Mouse (Mus musculus): ENCODE data around the gene Auts2.
A peak's percentile ranks its signal among the peaks of the same experiment; 100 is the strongest.

The Auts2 gene

DNA sequence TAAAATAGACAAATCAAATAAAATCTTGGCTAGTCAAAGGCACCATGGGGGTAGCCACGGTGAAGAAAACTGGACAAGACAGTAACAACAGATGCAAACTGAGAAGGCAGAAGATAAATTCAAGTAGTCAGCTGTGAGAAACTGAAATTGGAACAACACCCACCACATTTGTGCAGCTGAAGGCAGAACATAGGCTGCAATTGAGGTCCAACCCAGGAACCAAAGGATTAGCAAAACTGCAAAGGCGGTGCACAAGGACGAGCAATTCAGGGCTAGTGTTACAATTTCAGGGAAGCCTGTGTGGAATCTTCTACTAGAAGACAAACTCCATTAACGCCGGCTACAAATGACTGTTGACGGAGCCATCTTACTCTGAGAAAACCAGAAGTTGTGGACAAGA, 550.9 kb downstream of the Auts2 start:
- no peak for DNase-seq (ENCODE audit: low spot score)

- no peak for DNase-seq (ENCODE audit: low spot score)
Measured at GRCm38 (mm10) chr5:131990532-131990931, 552.6 kb downstream of the Auts2 start.

GRCm38 (mm10) chr5:131981451-131981850, 561.7 kb downstream of the Auts2 start:
- no peak for DNase-seq (ENCODE audit: low spot score)

GRCm38 (mm10) chr5:131978939-131979338, 564.2 kb downstream of the Auts2 start:
- DNase-seq (ENCODE audit: low spot score), result no peak

DNA sequence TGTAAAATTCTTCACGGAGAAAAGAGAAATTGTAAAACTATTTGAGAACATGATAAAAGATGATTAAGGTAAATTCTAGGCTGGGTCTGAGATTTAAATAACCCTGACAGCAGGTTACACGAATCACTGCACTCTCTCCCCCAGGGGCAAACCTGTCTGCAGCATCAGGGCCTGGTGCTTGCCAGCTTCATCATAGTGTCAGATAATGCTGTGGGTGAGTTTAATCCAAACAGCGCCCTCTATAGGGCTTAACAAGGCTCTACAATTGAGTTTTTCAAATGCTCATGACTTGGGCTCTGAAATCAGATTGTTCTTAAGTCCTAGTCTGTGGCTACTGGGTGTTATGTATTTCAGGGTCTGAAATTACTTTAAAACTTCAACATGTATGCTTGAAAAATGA, 565.6 kb downstream of the Auts2 start:
- no peak for DNase-seq (ENCODE audit: low spot score)

DNA sequence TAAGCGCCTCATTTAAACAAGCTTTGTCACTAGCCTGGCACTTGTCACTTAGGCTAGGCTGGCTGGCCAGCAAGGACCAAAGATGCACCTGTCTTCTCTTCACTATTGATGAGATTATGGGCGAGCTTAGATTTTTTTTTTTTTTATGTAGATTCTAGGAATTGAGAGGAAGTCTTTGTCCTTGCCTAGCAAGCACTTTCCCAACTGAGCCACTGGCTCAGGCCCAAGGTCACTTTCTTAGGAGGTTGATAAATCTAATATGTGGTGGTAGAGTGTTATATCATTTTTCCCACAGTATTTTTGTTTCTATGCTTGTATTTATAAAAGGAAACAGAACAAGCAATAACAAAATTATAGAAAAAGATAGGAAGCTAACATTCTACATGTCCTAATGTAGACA, 571.2 kb downstream of the Auts2 start:
- DNase-seq (ENCODE audit: low spot score), result peak; percentile 8

DNA sequence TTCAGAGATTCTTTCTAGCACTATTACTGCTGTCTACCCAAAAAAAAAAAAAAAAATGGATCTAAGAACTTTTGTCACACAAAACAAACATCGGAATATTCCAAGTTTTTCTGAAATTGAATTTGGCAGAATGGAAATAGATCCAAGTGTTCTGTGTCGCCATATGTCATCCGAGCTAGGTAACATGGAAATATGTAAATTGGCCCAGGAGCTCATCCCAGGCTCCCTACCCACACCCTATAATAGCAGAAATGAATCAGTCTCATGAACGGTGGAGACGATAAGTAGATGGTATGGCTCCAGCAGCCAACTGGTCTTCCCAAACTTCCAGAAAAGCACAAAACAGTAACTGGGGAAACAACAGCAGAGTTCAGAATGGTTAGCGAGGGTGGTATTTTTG, 577.6 kb downstream of the Auts2 start:
- DNase-seq (ENCODE audit: low spot score), result no peak

DNA sequence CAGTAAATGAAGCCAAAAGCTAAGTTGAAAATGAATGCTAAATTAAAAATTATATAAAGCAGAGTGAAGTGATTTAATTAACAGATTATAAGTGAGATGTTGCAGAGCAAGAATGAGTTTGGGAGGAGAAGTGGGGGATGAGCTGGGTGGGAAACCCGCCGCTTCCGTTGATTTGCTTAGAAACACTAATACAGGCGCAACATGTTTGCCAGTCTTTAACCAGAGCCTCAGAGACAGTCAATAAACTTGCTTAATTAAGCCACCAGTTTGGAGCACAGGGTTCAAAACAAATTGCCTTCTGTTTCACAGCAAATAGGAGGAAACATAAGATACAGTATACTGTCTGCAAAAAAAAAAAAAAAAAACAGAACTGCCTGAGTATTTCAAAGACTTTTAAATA, 579.6 kb downstream of the Auts2 start:
- no peak for DNase-seq (ENCODE audit: low spot score)

DNA sequence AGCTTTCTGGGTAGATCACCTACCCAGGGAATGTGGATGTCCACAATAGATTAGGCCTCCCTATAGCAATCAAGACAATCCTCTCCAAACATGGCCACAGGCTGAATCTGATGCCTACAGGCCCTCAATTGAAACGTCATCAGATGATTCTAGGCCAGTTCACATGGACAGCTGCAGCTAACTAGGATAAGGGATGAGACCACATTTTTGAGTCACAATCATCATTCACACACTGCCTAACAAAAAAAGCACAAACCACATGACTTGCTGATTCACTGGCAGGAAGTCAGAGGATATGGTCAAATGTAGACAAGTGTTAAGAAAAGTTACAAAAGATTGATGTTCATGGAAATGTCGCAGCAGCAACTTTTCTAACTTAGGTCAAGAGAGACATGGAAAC, 581.3 kb downstream of the Auts2 start:
- DNase-seq (ENCODE audit: low spot score), result no peak

- no peak for DNase-seq (ENCODE audit: low spot score)
Measured at GRCm38 (mm10) chr5:131960432-131960831, 582.7 kb downstream of the Auts2 start.

GRCm38 (mm10) chr5:131956998-131957397, 586.1 kb downstream of the Auts2 start:
- no peak for DNase-seq (ENCODE audit: low spot score)

- no peak for DNase-seq (ENCODE audit: low spot score)
Measured at GRCm38 (mm10) chr5:131956090-131956489, 587.1 kb downstream of the Auts2 start.

DNA sequence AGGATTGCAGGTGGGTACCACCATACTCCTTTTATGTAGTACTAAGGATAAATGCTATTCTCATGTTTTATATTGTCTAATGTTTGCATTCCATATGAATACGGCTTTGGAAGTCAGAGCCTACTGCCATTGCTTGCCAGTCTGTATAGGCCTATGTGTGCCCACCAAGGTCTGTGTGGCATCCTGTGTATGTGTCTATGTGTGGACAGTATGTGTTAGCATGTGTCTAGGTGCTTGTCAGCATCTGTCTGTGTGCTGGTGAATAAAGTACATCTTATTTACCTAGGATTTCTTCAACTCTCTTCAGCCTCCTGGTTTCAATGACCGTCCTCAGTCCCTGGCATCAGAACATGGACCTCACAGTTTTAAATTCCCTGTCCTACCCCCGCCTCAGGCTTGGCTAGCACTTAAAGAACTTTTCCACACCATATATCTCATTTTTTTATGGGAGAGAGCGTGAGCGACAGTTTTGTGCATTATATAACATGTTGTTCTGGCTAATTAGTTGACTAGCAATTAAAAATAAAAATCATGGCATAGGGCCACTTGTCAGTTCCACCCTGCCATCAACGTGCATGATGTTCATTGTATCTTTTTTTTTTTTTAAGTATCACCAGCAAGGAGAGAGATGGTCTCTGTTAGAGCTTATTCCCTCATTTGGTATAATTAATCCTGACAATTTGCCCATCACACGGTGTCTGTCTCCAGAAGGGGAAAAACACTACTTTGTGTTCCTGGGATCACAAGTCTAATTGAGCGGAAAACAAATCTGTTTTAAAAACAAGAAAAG, 587.7 kb downstream of the Auts2 start:
- no peak for DNase-seq (ENCODE audit: low spot score)

DNA sequence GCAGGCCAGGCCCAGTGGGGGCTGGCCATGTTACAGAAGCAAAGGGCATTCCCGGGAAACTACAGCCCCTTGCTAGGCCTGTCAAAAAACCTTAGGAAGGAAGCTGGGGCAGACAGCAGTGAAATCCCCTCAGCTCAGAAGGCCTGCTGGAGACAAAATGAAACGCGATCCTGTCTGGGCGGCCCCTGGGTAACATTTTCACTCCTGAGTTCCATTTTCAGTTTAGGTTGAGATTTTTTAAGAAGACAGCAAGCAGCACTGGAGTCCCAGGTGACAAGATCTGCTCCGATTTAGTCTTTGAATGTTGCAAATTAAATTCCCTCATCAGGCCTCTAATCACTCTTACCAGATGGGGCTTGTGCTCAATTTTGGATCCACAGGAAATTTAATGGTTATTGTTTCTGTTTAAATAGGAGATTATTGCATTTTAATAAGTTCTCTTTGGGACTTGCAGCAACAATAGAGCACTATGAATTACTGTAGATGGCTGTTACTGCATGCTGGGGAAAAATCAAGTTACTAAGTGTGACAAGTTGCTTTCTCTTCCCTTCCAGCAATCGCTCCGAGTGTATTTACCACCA, 594.5 kb downstream of the Auts2 start:
- DNase-seq (ENCODE audit: low spot score), result no peak

- no peak for DNase-seq (ENCODE audit: low spot score)
Measured at GRCm38 (mm10) chr5:131946801-131947200, 596.3 kb downstream of the Auts2 start.

GRCm38 (mm10) chr5:131944761-131945160, 598.4 kb downstream of the Auts2 start:
- no peak for DNase-seq (ENCODE audit: low spot score)

DNA sequence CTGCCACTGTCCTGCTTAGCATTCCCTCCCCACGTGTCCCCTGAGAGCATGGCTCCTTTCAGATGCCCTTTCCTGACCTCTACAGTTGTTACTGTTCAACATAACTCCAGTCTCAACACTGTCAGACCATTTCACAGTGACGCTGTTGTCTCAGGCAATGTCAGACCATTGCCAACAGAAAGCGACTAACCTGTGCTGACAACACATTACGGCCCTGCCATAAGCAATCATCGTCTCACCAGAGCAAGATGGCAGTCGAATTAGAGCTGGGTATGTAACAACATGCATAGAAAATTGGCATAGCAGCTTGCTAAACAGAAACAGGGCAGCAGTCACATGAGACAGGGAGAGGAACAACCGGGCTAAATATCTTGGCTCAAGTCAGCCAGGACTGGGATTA, 614.4 kb downstream of the Auts2 start:
- no peak for DNase-seq (ENCODE audit: low spot score)

DNA sequence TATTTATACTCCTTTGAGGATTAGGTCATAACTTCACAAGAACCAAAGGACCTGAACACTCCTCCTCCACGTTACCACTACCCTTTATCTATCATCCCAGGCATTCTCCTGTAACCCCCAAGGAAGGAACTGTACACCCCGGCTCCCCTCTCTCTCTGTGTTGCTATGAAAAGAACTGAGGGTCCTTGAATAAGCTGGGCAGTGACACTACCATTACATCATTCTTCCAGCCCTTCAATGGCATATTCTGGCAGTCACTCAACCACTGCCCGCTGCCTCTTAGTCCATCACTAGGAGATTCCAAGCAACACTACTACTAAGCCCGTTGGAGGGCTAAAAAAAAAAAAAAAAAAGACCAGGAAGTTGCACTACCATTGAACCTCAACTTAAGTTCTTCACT, 620.4 kb downstream of the Auts2 start:
- DNase-seq (ENCODE audit: low spot score), result no peak

DNA sequence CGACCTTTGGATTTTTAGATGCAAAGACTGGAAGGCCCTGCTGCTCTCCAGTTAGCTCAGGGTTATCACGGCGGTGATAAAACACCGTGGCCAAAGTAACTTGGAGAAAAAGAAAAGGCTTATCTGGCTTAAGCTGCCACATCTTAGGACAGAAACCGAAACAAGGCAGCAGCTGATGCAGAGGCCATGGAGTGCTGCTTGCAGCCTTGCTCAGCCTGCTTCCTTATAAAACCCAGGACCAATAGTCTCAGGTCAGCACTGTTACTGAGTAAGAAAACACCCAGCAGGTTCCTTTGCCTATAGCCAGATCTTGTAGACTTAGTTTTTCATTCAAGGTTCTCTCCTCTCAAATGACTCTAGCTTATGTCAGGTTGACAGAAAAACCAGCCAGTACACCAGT, 621.0 kb downstream of the Auts2 start:
- DNase-seq (ENCODE audit: low spot score), result no peak

DNA sequence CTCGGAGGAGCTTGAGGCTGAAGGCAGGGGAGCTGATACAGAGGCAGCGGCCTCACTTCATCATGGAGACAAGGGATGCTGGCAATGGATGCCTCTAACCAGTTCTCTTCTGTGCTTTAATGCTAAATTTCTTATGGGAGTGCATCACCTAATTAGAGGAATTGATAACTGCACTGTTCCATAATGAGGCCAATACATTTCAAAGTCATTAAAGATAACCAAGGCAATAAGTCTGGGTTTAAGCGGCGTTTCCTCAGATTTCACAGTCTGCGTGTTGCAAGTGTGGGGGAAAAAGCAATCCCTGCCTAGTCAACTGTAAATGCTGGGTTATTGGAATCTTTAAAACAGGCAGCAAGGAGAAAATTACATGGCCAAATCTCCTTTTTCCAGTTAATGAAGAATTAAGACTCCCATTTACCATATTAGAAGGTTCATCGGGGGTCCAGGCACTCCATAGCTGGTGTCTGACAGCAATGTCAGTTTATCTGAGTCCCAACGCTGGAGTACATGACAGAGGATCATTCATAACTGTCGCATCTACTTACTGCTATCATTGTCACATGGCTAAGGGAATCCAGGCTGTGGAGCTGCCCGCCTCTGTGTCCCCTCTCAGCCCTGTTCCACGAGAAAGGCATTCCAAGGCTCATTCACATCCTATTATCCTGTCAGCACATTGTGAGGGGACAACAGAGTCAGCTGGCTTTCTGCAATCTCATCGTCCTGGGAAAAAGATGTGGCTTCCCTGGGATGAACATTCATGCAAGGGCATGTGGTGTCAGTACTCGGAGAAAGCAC, 623.0 kb downstream of the Auts2 start:
- DNase-seq (ENCODE audit: low spot score), result no peak

DNA sequence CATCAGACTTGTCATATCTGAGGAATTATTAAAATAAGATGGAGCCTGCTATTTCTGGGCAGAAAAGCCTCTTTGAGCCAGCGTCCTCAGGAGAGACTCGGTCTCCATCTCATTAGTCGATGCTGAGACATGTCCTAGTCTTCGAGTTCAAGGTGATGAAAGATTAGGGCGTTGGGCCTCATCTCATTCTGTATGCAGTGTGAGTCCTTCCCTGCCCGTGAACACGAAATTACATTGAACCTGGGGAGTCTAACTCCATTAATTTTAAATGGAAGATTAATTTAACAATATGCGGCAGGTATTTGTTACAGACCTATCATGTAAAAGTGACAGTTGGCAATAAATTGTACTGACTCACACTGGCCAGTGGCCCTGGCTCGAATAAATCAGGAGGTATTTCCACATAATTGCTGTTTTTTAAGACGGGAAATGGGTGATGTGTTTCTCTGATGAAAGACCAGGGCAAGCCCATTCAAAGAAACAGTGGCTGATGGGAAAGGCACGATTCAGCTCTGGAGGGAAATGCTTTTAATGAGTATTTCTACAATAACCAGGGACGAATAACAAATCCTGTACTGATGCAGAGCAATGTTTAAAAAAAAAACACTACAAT, 626.2 kb downstream of the Auts2 start:
- DNase-seq (ENCODE audit: low spot score), result no peak

DNA sequence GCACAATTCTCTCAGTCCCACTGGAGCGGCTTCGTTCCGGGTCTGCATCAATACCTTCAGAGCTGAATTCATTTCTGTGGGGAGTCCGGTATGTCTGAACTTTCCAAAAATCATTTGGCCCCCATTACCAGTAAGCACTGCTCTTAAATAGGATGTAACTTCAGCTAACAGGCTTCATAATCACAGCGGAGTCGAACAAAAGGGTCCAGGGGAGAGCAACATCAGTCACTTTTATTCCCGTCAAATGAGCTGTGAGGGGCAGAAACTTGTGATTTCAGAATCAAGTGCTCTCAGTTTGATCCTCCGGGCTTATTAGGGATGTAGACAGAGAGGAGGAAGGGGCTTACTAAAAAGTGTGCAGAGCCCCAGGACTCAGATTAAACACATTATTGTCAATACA, 629.6 kb downstream of the Auts2 start:
- no peak for DNase-seq (ENCODE audit: low spot score)

GRCm38 (mm10) chr5:131912983-131913382, 630.2 kb downstream of the Auts2 start:
- DNase-seq (ENCODE audit: low spot score), result no peak

Data from ovary, postnatal 36 days (tissue).